Mouse (Mus musculus) spleen, adult 2 months (tissue): ENCODE results near the gene Itgb1bp2.

ENCODE experiments used
- CTCF ChIP-seq: fragments of 200-500 bp; IDR thresholded peaks from 2 replicates; pipeline ENCODE4 v1.5.1; 2011; ENCODE audit warnings: mild to moderate bottlenecking, inconsistent platforms; ENCODE audit not compliant: insufficient read depth, insufficient read length, insufficient replicate concordance; ENCODE audit errors: extremely low read depth
- POLR2A ChIP-seq: fragments of 200-500 bp; IDR thresholded peaks from 2 replicates; pipeline ENCODE4 v1.6.1; 2011; ENCODE audit warnings: low read depth, low read length, inconsistent platforms

- no peak for TF ChIP-seq POLR2A
- TF ChIP-seq CTCF, result no peak
These were observed 2.3 kb downstream of the Itgb1bp2 start for GRCm38 (mm10) chrX:101451147-101451546.
